Mouse (Mus musculus) brown adipose tissue, adult 24 weeks (tissue): Measurements from ENCODE around the gene Tacc2. TPM values are rescaled to one million over a fixed set of nuclear protein-coding genes. Genes with fewer than 3 reads are reported as not detected.

Experiments
- H3K27ac ChIP-seq: fragments of 200-500 bp; replicated peaks from 2 replicates; pipeline ENCODE4 v1.5.1; 2012; ENCODE audit warnings: low read depth, mild to moderate bottlenecking, low read length
- H3K4me1 ChIP-seq: fragments of 200-500 bp; 2 replicates; pipeline ENCODE4 v1.6.1; 2012; ENCODE audit warnings: low read length, mixed read lengths; ENCODE audit not compliant: control insufficient read depth, insufficient read depth, insufficient read length
- H3K4me3 ChIP-seq: fragments of 200-500 bp; 2 replicates; pipeline ENCODE4 v1.5.1; 2012; ENCODE audit warnings: low read depth, mild to moderate bottlenecking, low read length, moderate library complexity; ENCODE audit not compliant: insufficient read depth
- polyA plus RNA-seq: library from polyadenylated mRNA; stranded (reverse); fragments of >200 nt; gene quantifications from 2 replicates; pipeline ENCODE4 v1.2.4, GENCODE M21; 2012; ENCODE audit not compliant: missing spikeins, insufficient read depth, insufficient read length

Tacc2 gene
- polyA plus RNA-seq, 1 experiment = 14.0 TPM

GRCm38 (mm10) chr7:130780866-130781419 is 203.7 kb downstream of the Tacc2 start:
- Histone ChIP-seq H3K4me1 (no peaks in the 10 kb centered on the region), H3K4me3 (no peak overlapping the region), H3K27ac (no peak overlapping the region)

DNA sequence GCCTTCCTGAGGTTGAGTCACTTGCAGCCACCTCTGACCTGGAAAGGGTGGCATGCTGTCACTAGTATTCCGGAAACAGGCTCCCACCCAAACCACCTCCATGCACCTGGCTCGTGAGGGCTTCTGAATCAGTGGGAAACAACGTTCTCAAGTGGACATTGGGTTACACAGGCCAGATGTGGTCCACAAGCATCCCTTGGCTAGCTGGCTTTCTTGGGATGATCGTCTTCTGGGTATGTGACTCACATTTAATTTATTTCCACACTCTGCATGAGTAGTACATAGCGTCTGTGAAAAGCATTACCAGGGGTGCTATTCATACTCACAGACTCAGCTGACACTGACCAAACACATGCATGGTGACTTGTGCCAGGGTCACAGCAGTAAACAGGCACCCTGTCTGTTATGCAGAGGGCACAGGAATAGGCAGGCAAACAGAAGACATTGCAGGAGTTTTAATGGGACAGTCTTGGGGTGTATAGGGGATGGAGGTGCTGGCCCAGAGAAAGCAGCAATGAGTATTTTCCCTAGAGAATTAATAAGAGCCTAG is 205.3 kb downstream of the Tacc2 start:
- Histone ChIP-seq H3K27ac (no peak overlapping the region), H3K4me3 (no peak overlapping the region)

GRCm38 (mm10) chr7:130785923-130786575 is 208.8 kb downstream of the Tacc2 start:
- Histone ChIP-seq H3K4me3 (no peak overlapping the region), H3K4me1 (no peaks in the 10 kb centered on the region), H3K27ac (no peak overlapping the region)

More for the DNA sequence above, 205.3 kb downstream of the Tacc2 start:
- H3K4me1 ChIP-seq = no peaks in the 10 kb centered on the region

DNA sequence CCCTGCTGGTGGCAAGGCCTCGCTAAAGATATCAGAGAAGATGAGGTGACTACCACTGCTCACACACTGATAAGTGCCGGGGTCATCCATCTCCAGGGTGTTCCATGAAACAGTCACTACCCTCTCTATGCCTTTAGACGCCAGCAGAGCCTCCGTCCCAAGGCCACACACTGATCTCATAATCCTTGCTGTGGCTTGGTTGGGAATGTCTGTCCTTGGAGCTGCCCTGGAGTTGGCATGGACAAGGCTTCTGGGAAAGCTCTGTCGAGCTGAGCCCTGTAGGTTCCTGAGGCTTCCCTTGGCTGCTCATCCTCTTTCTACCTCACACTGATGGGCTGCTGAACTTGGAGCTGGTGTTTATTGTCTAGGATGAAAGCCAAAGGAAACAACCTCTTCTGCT is 209.5 kb downstream of the Tacc2 start:
- Histone ChIP-seq H3K4me1 (no peaks in the 10 kb centered on the region), H3K27ac (no peak overlapping the region), H3K4me3 (no peak overlapping the region)

- Histone ChIP-seq H3K4me3 (no peak overlapping the region), H3K4me1 (no peaks in the 10 kb centered on the region), H3K27ac (no peak overlapping the region)
Measured at GRCm38 (mm10) chr7:130787537-130787936, 210.3 kb downstream of the Tacc2 start.

DNA sequence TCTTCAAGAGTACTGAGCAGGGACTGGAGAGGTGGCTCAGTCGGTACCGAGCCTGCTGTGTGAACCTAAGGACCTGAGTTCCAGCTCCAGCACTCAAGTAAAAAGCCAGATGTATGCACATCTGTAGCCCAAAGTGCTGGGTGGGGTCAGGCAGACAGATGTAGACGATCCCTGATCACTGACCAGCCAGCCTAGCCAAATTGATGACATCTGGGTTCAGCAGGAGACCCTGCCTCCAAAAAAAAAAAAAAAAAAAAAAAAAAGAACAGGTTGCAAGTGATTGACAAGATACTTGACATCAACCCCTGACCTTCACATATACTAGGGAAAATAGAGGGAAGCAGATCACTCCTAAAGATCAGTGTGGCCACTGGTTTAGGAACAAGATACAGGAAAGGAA is 211.7 kb downstream of the Tacc2 start:
- Histone ChIP-seq H3K4me3 (no peak overlapping the region), H3K27ac (no peak overlapping the region), H3K4me1 (no peaks in the 10 kb centered on the region)

DNA sequence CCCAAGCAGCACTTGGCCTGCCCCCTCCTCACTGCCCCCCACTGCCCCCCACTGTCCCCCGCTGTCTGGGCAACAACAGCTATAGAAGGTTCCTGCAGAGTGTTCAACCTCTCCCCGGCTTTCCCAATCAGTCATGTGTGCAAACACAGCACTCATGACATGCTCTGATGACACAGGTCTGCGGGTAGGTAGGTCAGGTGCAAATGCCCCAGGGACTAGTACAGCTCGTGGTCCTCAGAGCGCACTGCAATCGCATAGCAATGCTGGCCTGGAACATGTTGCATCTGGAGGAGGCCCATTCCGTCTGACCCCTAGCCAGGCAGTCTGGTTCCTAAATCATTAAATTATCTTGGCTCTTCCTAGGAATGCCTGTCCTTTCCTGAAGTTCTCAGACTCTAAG is 212.2 kb downstream of the Tacc2 start:
- no peak overlapping the region for H3K27ac ChIP-seq
- H3K4me1 ChIP-seq = no peaks in the 10 kb centered on the region
- H3K4me3 ChIP-seq = no peak overlapping the region

GRCm38 (mm10) chr7:130793671-130794070 is 216.4 kb downstream of the Tacc2 start:
- Histone ChIP-seq H3K27ac (no peak overlapping the region), H3K4me3 (no peak overlapping the region), H3K4me1 (no peaks in the 10 kb centered on the region)

DNA sequence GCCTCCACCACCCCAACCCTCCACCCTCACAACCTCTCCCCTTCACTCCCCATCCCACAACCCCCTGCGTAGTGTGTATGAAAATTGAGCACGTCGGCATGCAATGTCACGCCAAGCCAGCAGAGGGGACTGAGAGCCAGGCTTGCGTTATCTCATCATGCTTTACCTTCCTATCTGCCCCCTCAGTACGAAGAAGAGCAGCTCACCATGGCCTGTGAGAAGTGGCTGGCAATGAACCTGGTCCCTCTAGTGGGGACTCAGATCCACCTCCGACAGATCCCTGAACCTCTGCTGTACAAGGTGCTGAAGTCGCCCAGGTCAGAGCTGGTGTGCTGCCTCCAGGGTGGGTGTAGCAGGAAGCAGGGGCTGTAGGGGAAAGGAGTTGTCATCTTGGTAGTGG is 219.5 kb downstream of the Tacc2 start:
- Histone ChIP-seq H3K4me1 (no peaks in the 10 kb centered on the region), H3K27ac (no peak overlapping the region), H3K4me3 (no peak overlapping the region)

DNA sequence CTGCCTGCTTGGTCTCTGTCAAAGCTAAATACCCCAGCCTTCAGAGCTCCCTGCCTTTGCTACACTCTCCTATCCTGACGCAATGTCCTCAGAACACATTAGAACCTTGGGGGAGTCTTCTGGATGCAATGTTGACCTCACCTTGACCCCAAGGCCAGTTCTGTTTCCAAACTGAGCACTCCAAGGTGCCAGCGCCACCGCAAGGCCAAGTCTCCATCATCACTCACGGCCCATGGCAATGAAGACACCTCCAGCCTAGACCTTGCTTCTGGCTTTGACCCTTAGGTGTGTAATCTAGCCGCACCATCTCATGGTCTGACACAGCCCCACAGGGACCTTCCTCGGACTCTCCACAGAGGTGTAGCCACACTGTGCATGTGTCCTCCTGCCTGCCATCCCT is 220.3 kb downstream of the Tacc2 start:
- Histone ChIP-seq H3K27ac (no peak overlapping the region), H3K4me3 (no peak overlapping the region), H3K4me1 (no peaks in the 10 kb centered on the region)

DNA sequence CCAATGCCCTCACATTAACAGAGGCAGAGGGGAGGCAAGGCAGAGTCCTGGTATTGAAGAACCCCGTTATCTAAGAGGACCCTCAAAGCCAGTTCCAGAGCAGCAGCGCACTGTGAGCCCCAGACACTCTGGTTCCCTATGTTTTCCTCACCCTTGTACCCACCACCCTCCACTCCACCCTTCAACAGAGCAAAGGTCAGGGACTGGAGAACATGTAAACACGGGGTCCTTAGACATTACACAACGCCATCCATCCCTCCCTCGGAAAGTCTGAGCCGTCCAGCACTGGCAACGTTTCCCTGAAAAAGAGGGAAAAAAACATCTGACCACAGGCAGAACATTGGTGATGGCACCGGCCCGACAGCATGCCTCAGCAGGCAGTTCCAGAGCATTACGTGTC is 222.2 kb downstream of the Tacc2 start:
- Histone ChIP-seq H3K27ac (no peak overlapping the region), H3K4me3 (no peak overlapping the region), H3K4me1 (no peaks in the 10 kb centered on the region)

DNA sequence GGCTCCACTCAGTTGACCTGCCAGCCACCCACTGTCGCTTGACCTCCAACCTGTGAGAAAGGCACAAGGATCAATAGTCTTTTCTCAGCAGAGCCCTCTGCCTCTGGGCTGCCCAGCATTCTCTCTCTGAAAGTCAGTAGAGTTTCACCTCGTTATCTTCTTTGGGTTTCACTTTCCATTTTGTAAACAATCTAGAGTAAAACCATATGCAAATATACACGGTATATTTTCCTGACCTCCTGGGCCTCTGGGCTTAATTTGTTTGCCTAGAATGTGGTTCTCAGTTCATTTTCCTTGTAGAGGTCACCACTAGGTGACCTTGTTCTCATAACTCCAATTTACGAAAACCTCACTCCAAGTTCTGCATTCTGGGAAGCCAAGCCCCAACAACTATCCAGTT is 223.4 kb downstream of the Tacc2 start:
- no peak overlapping the region for H3K4me3 ChIP-seq
- H3K4me1 ChIP-seq = no peaks in the 10 kb centered on the region
- H3K27ac ChIP-seq = no peak overlapping the region

- no peak overlapping the region for H3K4me3 ChIP-seq
- H3K4me1 ChIP-seq = no peaks in the 10 kb centered on the region
- no peak overlapping the region for H3K27ac ChIP-seq
Measured at GRCm38 (mm10) chr7:130801811-130802210, 224.6 kb downstream of the Tacc2 start.

DNA sequence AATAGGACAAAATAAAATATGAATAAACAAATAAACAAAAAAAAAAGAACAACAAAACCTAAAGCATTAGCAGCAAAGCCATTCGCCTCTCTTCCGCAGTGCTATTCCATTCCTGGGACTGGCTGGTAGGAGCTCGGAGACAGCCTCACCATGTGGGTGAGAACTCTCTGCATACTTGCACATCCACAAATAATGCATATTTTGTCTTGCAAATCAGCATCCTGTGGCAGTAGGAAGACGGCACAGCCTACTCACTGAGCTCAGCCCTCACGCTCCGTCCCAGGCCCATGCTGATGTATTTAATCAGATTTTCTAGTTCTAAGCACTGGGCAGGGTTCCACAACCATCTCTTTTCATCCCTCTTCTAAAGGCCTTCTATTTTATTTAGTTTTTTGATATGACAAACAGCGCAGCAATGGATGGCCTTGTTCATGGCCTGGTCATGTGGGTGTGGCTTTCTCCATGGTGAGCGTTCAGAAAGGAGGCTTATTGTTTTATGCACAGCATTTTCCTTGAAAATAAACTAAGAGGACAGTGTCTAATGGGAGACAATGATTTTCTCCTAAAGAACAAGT is 226.1 kb downstream of the Tacc2 start:
- no peaks in the 10 kb centered on the region for H3K4me1 ChIP-seq
- H3K27ac ChIP-seq = no peak overlapping the region
- H3K4me3 ChIP-seq = no peak overlapping the region

- H3K4me3 ChIP-seq = no peak overlapping the region
- H3K27ac ChIP-seq = no peak overlapping the region
- no peaks in the 10 kb centered on the region for H3K4me1 ChIP-seq
Measured at GRCm38 (mm10) chr7:130804991-130805390, 227.8 kb downstream of the Tacc2 start.

GRCm38 (mm10) chr7:130807749-130808148 is 230.5 kb downstream of the Tacc2 start:
- Histone ChIP-seq H3K4me1 (no peaks in the 10 kb centered on the region), H3K4me3 (no peak overlapping the region), H3K27ac (no peak overlapping the region)
